Mouse (Mus musculus) retina, embryonic 14.5 days (tissue): ENCODE measurements around the gene Stkld1.
A peak's percentile ranks its signal among the peaks of the same experiment; 100 is the strongest.

ENCODE experiments used
- DNase-seq: peaks from one replicate; pipeline ENCODE4 v3.0.0-alpha.2; 2015; ENCODE audit warnings: low spot score

Stkld1 gene

GRCm38 (mm10) chr2:26963923-26964723 is 30.3 kb downstream of the Stkld1 start, which contains the start of gene Rexo4:
TSS of gene Rexo4 (minus strand) at chr2:26964386.
- peak; percentile 96 for DNase-seq

DNA sequence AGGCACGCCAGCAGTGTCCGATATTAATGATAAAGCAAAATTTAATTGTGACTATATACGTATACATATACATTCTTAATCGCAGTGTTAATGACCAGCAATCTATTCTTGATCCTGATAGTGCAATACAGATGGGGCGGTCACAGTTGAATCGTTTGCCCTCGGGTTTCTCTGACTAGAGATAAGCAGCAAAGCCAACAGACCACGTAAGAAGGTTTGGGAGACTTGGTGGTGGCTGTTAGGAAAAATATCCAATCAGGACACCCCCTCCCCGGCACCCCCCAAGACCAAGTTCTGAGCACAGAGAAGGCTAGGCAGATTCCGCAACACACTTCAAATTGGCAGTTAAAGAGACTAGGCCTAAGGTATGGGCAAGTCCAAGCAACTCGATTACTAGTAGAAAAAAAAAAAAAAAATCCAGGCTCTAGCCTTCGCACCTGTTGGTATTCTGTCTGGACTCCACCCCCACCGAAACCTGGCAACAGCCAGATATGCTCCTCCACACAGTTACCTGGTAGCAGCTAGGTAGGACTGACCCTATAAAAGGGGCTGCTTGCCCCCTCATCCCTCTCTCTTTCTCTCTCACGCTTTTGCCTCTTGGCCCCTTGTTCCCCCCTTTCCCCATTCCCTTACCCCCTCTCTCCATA is 31.0 kb downstream of the Stkld1 start:
- DNase-seq = no peak

GRCm38 (mm10) chr2:26967262-26967661 is 33.4 kb downstream of the Stkld1 start:
- DNase-seq = no peak

GRCm38 (mm10) chr2:26973116-26973515 is 39.3 kb downstream of the Stkld1 start, which contains the start of gene Adamts13:
TSS of gene Adamts13 (plus strand) at chr2:26973416.
- no peak for DNase-seq

GRCm38 (mm10) chr2:26973960-26974359 is 40.1 kb downstream of the Stkld1 start:
- no peak for DNase-seq

GRCm38 (mm10) chr2:26980361-26980760 is 46.5 kb downstream of the Stkld1 start:
- DNase-seq = no peak

GRCm38 (mm10) chr2:26984179-26984578 is 50.3 kb downstream of the Stkld1 start:
- DNase-seq = no peak

GRCm38 (mm10) chr2:26984640-26985039 is 50.8 kb downstream of the Stkld1 start:
- DNase-seq = no peak

DNA sequence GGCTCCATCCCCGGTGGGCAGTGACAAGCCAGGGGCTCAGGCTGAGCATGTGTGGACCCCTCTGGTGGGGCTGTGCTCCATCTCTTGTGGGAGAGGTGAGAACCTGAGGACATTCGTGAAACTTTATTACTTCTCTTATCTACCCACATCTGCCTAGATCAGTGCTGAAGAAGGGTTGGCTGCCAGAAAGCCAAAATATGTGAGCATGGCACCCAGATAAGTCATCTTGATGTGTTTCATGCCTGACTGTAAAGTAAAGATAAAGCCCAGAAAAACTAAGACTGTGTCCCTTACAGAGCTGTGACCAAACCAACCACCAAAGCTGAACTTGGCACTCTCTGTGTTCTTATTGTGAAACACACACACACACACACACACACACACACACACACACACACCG is 60.1 kb downstream of the Stkld1 start:
- DNase-seq = no peak

DNA sequence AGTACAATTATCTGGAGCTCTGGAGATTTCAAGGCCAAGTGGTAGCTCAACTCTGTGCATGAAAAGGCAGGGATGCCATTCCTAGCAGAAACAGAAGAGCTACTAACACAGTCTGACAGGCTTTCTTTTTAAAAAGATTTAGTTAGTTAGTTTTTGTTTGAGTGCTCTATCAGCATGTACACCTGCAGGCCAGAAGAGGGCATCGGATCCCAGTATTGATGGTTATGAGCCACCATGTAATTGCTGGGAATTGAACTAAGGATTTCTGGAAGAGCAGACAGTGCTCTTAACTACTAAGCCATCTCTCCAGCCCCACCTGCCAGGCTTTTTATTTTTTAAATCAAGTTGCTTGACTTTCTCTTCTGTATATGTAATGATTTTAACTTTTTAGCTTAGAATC is 63.7 kb downstream of the Stkld1 start:
- DNase-seq = no peak

GRCm38 (mm10) chr2:26997993-26998392 is 64.1 kb downstream of the Stkld1 start:
- DNase-seq = no peak
